Mouse (Mus musculus) hindbrain, embryonic 15.5 days (tissue): ENCODE measurements around the gene Nwd1. TPM values are rescaled to one million over a fixed set of nuclear protein-coding genes. Genes with fewer than 3 reads are reported as not detected.
"Not testable (repeated sequence)": the region's sequence is repeated elsewhere in the genome, so short reads cannot be mapped to it uniquely, and the experiment has no call there.

Experiments
- ATAC-seq: fragments of 200-750 bp; cut with Nextera tagmentation; 2 replicates; pipeline ENCODE4 v1.8.0; 2017; ENCODE audit warnings: low read depth, moderate number of reproducible peaks, moderate TSS enrichment; ENCODE audit not compliant: low FRiP score
- H3K27ac ChIP-seq: fragments of 300-500 bp; sonication (generic); replicated peaks from 2 replicates; pipeline ENCODE4 v1.5.1; 2015; ENCODE audit warnings: mild to moderate bottlenecking, inconsistent platforms
- H3K27me3 ChIP-seq: fragments of 300-500 bp; sonication (generic); 2 replicates; pipeline ENCODE4 v1.6.1; 2015; ENCODE audit warnings: control low read depth, inconsistent platforms
- H3K36me3 ChIP-seq: fragments of 300-500 bp; sonication (generic); 2 replicates; pipeline ENCODE4 v1.6.1; 2015; ENCODE audit warnings: control low read depth, inconsistent platforms
- H3K4me1 ChIP-seq: fragments of 300-500 bp; sonication (generic); replicated peaks from 2 replicates; pipeline ENCODE4 v1.6.1; 2015; ENCODE audit warnings: control low read depth, inconsistent platforms
- H3K4me2 ChIP-seq: fragments of 300-500 bp; sonication (generic); 2 replicates; pipeline ENCODE4 v1.6.1; 2015; ENCODE audit warnings: moderate library complexity, mild to moderate bottlenecking, inconsistent platforms
- H3K4me3 ChIP-seq: fragments of 300-500 bp; sonication (generic); 2 replicates; pipeline ENCODE4 v1.5.1; 2015; ENCODE audit warnings: mild to moderate bottlenecking, inconsistent platforms
- H3K9ac ChIP-seq: fragments of 300-500 bp; sonication (generic); 2 replicates; pipeline ENCODE4 v1.6.1; 2015; ENCODE audit warnings: inconsistent platforms
- H3K9me3 ChIP-seq: fragments of 300-500 bp; sonication (generic); 2 replicates; pipeline ENCODE4 v1.6.1; 2016; ENCODE audit warnings: control low read depth, inconsistent platforms
- WGBS: fragments of 180-500 bp; shearing (Covaris S2); methylation state at CpG from one replicate; pipeline ENCODE4 v1.1.7; 2015; 5-methylcytosine and 5-hydroxymethylcytosine counted together
- polyA plus RNA-seq: library from polyadenylated mRNA; unstranded; fragments of >200 nt; fragmentation: Nextera tagmentation; extraction: Ambion mirVana; gene quantifications from 2 replicates; pipeline ENCODE4 v1.2.1, GENCODE M21; 2015

Gene Nwd1
- polyA plus RNA-seq, 1 experiment from 2014 or later: 2.3 TPM

- no peak overlapping the region for H3K4me3 ChIP-seq
- no peak overlapping the region for H3K4me2 ChIP-seq
- H3K9ac ChIP-seq: no peak overlapping the region
- H3K27me3 ChIP-seq: no peaks in the 10 kb centered on the region
- ATAC-seq: no peak
- H3K4me1 ChIP-seq: no peaks in the 10 kb centered on the region
- H3K36me3 ChIP-seq: no peaks in the 10 kb centered on the region
- H3K9me3 ChIP-seq: no peaks in the 10 kb centered on the region
- H3K27ac ChIP-seq: no peak overlapping the region
- WGBS: 84% methylated on average over 1 of the region's 1 CpGs
These were observed 26.3 kb downstream of the Nwd1 start for GRCm38 (mm10) chr8:72672802-72673201.

GRCm38 (mm10) chr8:72674184-72674583 lies 27.7 kb downstream of the Nwd1 start:
- no peak for ATAC-seq
- H3K4me1 ChIP-seq: no peaks in the 10 kb centered on the region
- no peaks in the 10 kb centered on the region for H3K9me3 ChIP-seq
- WGBS: 88% methylated on average over 2 of the region's 2 CpGs
- no peaks in the 10 kb centered on the region for H3K27me3 ChIP-seq
- no peak overlapping the region for H3K4me3 ChIP-seq
- no peak overlapping the region for H3K4me2 ChIP-seq
- H3K27ac ChIP-seq: no peak overlapping the region
- no peaks in the 10 kb centered on the region for H3K36me3 ChIP-seq
- H3K9ac ChIP-seq: no peak overlapping the region

- Histone ChIP-seq H3K9ac (no peak overlapping the region), H3K4me3 (no peak overlapping the region), H3K4me1 (no peaks in the 10 kb centered on the region), H3K27me3 (no peaks in the 10 kb centered on the region), H3K9me3 (no peaks in the 10 kb centered on the region), H3K36me3 (no peaks in the 10 kb centered on the region), H3K4me2 (no peak overlapping the region), H3K27ac (no peak overlapping the region)
- ATAC-seq: no peak
- 63% methylated on average over 4 of the region's 4 CpGs for WGBS
These were observed 29.9 kb downstream of the Nwd1 start for GRCm38 (mm10) chr8:72676436-72676835.

GRCm38 (mm10) chr8:72676844-72677243 lies 30.3 kb downstream of the Nwd1 start:
- H3K36me3 ChIP-seq, H3K4me3 ChIP-seq, ATAC-seq, H3K4me2 ChIP-seq, H3K27ac ChIP-seq, H3K9ac ChIP-seq, H3K27me3 ChIP-seq, H3K9me3 ChIP-seq, H3K4me1 ChIP-seq: not testable (repeated sequence)
- WGBS: 41% methylated on average over 2 of the region's 2 CpGs

- Histone ChIP-seq H3K36me3 (no peaks in the 10 kb centered on the region), H3K4me3 (no peak overlapping the region), H3K4me2 (no peak overlapping the region), H3K27ac (no peak overlapping the region), H3K9me3 (no peaks in the 10 kb centered on the region), H3K4me1 (no peaks in the 10 kb centered on the region), H3K27me3 (no peaks in the 10 kb centered on the region), H3K9ac (no peak overlapping the region)
- 70% methylated on average over 5 of the region's 5 CpGs for WGBS
- no peak for ATAC-seq
These were observed 30.8 kb downstream of the Nwd1 start for GRCm38 (mm10) chr8:72677331-72677730.

- H3K9me3 ChIP-seq: no peaks in the 10 kb centered on the region
- H3K4me3 ChIP-seq: no peak overlapping the region
- no peak overlapping the region for H3K4me2 ChIP-seq
- H3K4me1 ChIP-seq: no peaks in the 10 kb centered on the region
- no peak overlapping the region for H3K9ac ChIP-seq
- H3K36me3 ChIP-seq: no peaks in the 10 kb centered on the region
- H3K27me3 ChIP-seq: no peaks in the 10 kb centered on the region
- ATAC-seq: no peak; the same call in 1 of the 2 replicates
- H3K27ac ChIP-seq: no peak overlapping the region
- 11% methylated on average over 3 of the region's 3 CpGs for WGBS
These were observed 33.6 kb downstream of the Nwd1 start for GRCm38 (mm10) chr8:72680133-72680532.

- Histone ChIP-seq H3K27ac (no peak overlapping the region), H3K4me1 (no peaks in the 10 kb centered on the region), H3K27me3 (no peaks in the 10 kb centered on the region), H3K36me3 (no peaks in the 10 kb centered on the region), H3K4me3 (no peak overlapping the region), H3K9me3 (no peaks in the 10 kb centered on the region), H3K9ac (no peak overlapping the region), H3K4me2 (no peak overlapping the region)
- ATAC-seq: no peak
- 92% methylated on average over 4 of the region's 4 CpGs for WGBS
These were observed 35.7 kb downstream of the Nwd1 start for GRCm38 (mm10) chr8:72682051-72682687.

- 46% methylated on average over 2 of the region's 2 CpGs for WGBS
These were observed 36.6 kb downstream of the Nwd1 start for GRCm38 (mm10) chr8:72683010-72683521.

GRCm38 (mm10) chr8:72683572-72684099 lies 37.1 kb downstream of the Nwd1 start:
- 94% methylated on average over 5 of the region's 5 CpGs for WGBS
- not testable (repeated sequence) for ATAC-seq

More at GRCm38 (mm10) chr8:72683010-72683521, 36.6 kb downstream of the Nwd1 start:
- Histone ChIP-seq H3K27ac (no peak overlapping the region), H3K9me3 (no peaks in the 10 kb centered on the region), H3K36me3 (no peaks in the 10 kb centered on the region), H3K9ac (no peak overlapping the region), H3K4me3 (no peak overlapping the region), H3K27me3 (no peaks in the 10 kb centered on the region), H3K4me2 (no peak overlapping the region), H3K4me1 (no peaks in the 10 kb centered on the region)
- no peak for ATAC-seq

GRCm38 (mm10) chr8:72698349-72698926 lies 51.9 kb downstream of the Nwd1 start:
- Histone ChIP-seq H3K27ac (no peak overlapping the region), H3K9me3 (no peaks in the 10 kb centered on the region), H3K4me1 (no peaks in the 10 kb centered on the region), H3K36me3 (no peaks in the 10 kb centered on the region), H3K4me2 (no peak overlapping the region), H3K4me3 (no peak overlapping the region), H3K27me3 (no peaks in the 10 kb centered on the region), H3K9ac (no peak overlapping the region)
- WGBS: 94% methylated on average over 2 of the region's 2 CpGs
- peak; percentile 66; the same call in 1 of the 2 replicates for ATAC-seq

More at GRCm38 (mm10) chr8:72683572-72684099, 37.1 kb downstream of the Nwd1 start:
- not testable (repeated sequence) for H3K27me3 ChIP-seq, H3K27ac ChIP-seq, H3K9me3 ChIP-seq, H3K4me3 ChIP-seq, H3K36me3 ChIP-seq, H3K4me2 ChIP-seq, H3K4me1 ChIP-seq, H3K9ac ChIP-seq

- 29% methylated on average over 6 of the region's 6 CpGs for WGBS
- ATAC-seq: no peak
- no peaks in the 10 kb centered on the region for H3K36me3 ChIP-seq
- no peak overlapping the region for H3K4me3 ChIP-seq
- H3K4me1 ChIP-seq: no peaks in the 10 kb centered on the region
- no peaks in the 10 kb centered on the region for H3K9me3 ChIP-seq
- H3K9ac ChIP-seq: no peak overlapping the region
- H3K4me2 ChIP-seq: no peak overlapping the region
- H3K27me3 ChIP-seq: no peaks in the 10 kb centered on the region
- no peak overlapping the region for H3K27ac ChIP-seq
These were observed 66.1 kb downstream of the Nwd1 start for GRCm38 (mm10) chr8:72712569-72712968.

- H3K9ac ChIP-seq: no peak overlapping the region
- ATAC-seq: no peak
- no peak overlapping the region for H3K4me3 ChIP-seq
These were observed 70.1 kb downstream of the Nwd1 start for GRCm38 (mm10) chr8:72716594-72716993.

More at GRCm38 (mm10) chr8:72716594-72716993, 70.1 kb downstream of the Nwd1 start:
- Histone ChIP-seq H3K4me1 (no peaks in the 10 kb centered on the region), H3K27ac (no peak overlapping the region), H3K4me2 (no peak overlapping the region), H3K27me3 (no peaks in the 10 kb centered on the region), H3K36me3 (no peaks in the 10 kb centered on the region), H3K9me3 (no peaks in the 10 kb centered on the region)
- 93% methylated on average over 5 of the region's 5 CpGs for WGBS
